Mouse (Mus musculus): Measurements from ENCODE around the gene Dph6. TPM values are rescaled to one million over a fixed set of nuclear protein-coding genes. Genes with fewer than 3 reads are reported as not detected.
A peak's percentile ranks its signal among the peaks of the same experiment; 100 is the strongest.
"Not testable (repeated sequence)": the region's sequence is repeated elsewhere in the genome, so short reads cannot be mapped to it uniquely, and the experiment has no call there.

Gene Dph6
- polyA plus RNA-seq, 1 experiment = 18.0 TPM

GRCm38 (mm10) chr2:114643832-114644231 lies 10.9 kb downstream of the Dph6 start:
- no peak overlapping the region for H3K4me3 ChIP-seq (ENCODE audit: insufficient read depth, low read length)
- H3K27ac ChIP-seq (ENCODE audit: insufficient read depth, low read length) = no peak overlapping the region
- no peaks in the 10 kb centered on the region for H3K4me1 ChIP-seq (ENCODE audit: control insufficient read depth, insufficient read depth, low read length)
- TF ChIP-seq POLR2A (IDR thresholded peaks at IDR 0.05; ENCODE audit: extremely low read depth, insufficient read depth, low read length) = no peak
- no peak for TF ChIP-seq CTCF (IDR thresholded peaks at IDR 0.05; ENCODE audit: extremely low read depth, insufficient read depth, low read length)

- Histone ChIP-seq H3K4me3 (ENCODE audit: insufficient read depth, low read length) (no peak overlapping the region), H3K27ac (ENCODE audit: insufficient read depth, low read length) (no peak overlapping the region), H3K4me1 (ENCODE audit: control insufficient read depth, insufficient read depth, low read length) (peaks cover 2% of the 10 kb centered on the region; the same call in 1 of the 2 replicates)
- TF ChIP-seq POLR2A (IDR thresholded peaks at IDR 0.05; ENCODE audit: extremely low read depth, insufficient read depth, low read length) = no peak
- no peak for TF ChIP-seq CTCF (IDR thresholded peaks at IDR 0.05; ENCODE audit: extremely low read depth, insufficient read depth, low read length)
These were observed 30.1 kb downstream of the Dph6 start for GRCm38 (mm10) chr2:114624683-114625082.

GRCm38 (mm10) chr2:114622550-114622939 lies 32.2 kb downstream of the Dph6 start:
- no peak overlapping the region for H3K4me3 ChIP-seq (ENCODE audit: insufficient read depth, low read length)
- no peak overlapping the region; the same call in 1 of the 2 replicates for H3K27ac ChIP-seq (ENCODE audit: insufficient read depth, low read length)
- TF ChIP-seq POLR2A (IDR thresholded peaks at IDR 0.05; ENCODE audit: extremely low read depth, insufficient read depth, low read length) (no peak), CTCF (IDR thresholded peaks at IDR 0.05; ENCODE audit: extremely low read depth, insufficient read depth, low read length) (no peak)
- peaks cover 2% of the 10 kb centered on the region; the same call in 1 of the 2 replicates for H3K4me1 ChIP-seq (ENCODE audit: control insufficient read depth, insufficient read depth, low read length)

- Histone ChIP-seq H3K27ac (ENCODE audit: insufficient read depth, low read length) (no peak overlapping the region), H3K4me3 (ENCODE audit: insufficient read depth, low read length) (no peak overlapping the region), H3K4me1 (ENCODE audit: control insufficient read depth, insufficient read depth, low read length) (peaks cover 2% of the 10 kb centered on the region; the same call in 1 of the 2 replicates)
- no peak for TF ChIP-seq POLR2A (IDR thresholded peaks at IDR 0.05; ENCODE audit: extremely low read depth, insufficient read depth, low read length)
- peak; percentile 14; the same call in 1 of the 2 replicates for TF ChIP-seq CTCF (IDR thresholded peaks at IDR 0.05; ENCODE audit: extremely low read depth, insufficient read depth, low read length)
These were observed 32.8 kb downstream of the Dph6 start for GRCm38 (mm10) chr2:114621781-114622549.

GRCm38 (mm10) chr2:114611576-114611975 lies 43.2 kb downstream of the Dph6 start:
- no peaks in the 10 kb centered on the region for H3K4me1 ChIP-seq (ENCODE audit: control insufficient read depth, insufficient read depth, low read length)
- H3K4me3 ChIP-seq (ENCODE audit: insufficient read depth, low read length) = no peak overlapping the region
- no peak for TF ChIP-seq CTCF (IDR thresholded peaks at IDR 0.05; ENCODE audit: extremely low read depth, insufficient read depth, low read length)
- TF ChIP-seq POLR2A (IDR thresholded peaks at IDR 0.05; ENCODE audit: extremely low read depth, insufficient read depth, low read length) = no peak
- no peak overlapping the region for H3K27ac ChIP-seq (ENCODE audit: insufficient read depth, low read length)

GRCm38 (mm10) chr2:114610110-114610509 lies 44.7 kb downstream of the Dph6 start:
- H3K4me3 ChIP-seq (ENCODE audit: insufficient read depth, low read length) = no peak overlapping the region
- no peak for TF ChIP-seq POLR2A (IDR thresholded peaks at IDR 0.05; ENCODE audit: extremely low read depth, insufficient read depth, low read length)

GRCm38 (mm10) chr2:114605202-114605601 lies 49.6 kb downstream of the Dph6 start:
- not testable (repeated sequence) for H3K4me3 ChIP-seq (ENCODE audit: insufficient read depth, low read length); H3K4me1 ChIP-seq (ENCODE audit: control insufficient read depth, insufficient read depth, low read length); H3K27ac ChIP-seq (ENCODE audit: insufficient read depth, low read length)

More at GRCm38 (mm10) chr2:114610110-114610509, 44.7 kb downstream of the Dph6 start:
- Histone ChIP-seq H3K4me1 (ENCODE audit: control insufficient read depth, insufficient read depth, low read length) (no peaks in the 10 kb centered on the region), H3K27ac (ENCODE audit: insufficient read depth, low read length) (no peak overlapping the region)

GRCm38 (mm10) chr2:114601174-114601573 lies 53.6 kb downstream of the Dph6 start:
- no peaks in the 10 kb centered on the region for H3K4me1 ChIP-seq (ENCODE audit: control insufficient read depth, insufficient read depth, low read length)
- no peak overlapping the region for H3K27ac ChIP-seq (ENCODE audit: insufficient read depth, low read length)
- no peak overlapping the region for H3K4me3 ChIP-seq (ENCODE audit: insufficient read depth, low read length)
- TF ChIP-seq CTCF (IDR thresholded peaks at IDR 0.05; ENCODE audit: extremely low read depth, insufficient read depth, low read length) = no peak
- TF ChIP-seq POLR2A (IDR thresholded peaks at IDR 0.05; ENCODE audit: extremely low read depth, insufficient read depth, low read length) = no peak

- H3K4me3 ChIP-seq (ENCODE audit: insufficient read depth, low read length) = no peak overlapping the region
- H3K4me1 ChIP-seq (ENCODE audit: control insufficient read depth, insufficient read depth, low read length) = no peaks in the 10 kb centered on the region
- H3K27ac ChIP-seq (ENCODE audit: insufficient read depth, low read length) = no peak overlapping the region
- TF ChIP-seq POLR2A (IDR thresholded peaks at IDR 0.05; ENCODE audit: extremely low read depth, insufficient read depth, low read length) (no peak), CTCF (IDR thresholded peaks at IDR 0.05; ENCODE audit: extremely low read depth, insufficient read depth, low read length) (no peak)
These were observed 55.0 kb downstream of the Dph6 start for GRCm38 (mm10) chr2:114599793-114600192.

GRCm38 (mm10) chr2:114593393-114593792 lies 61.4 kb downstream of the Dph6 start:
- TF ChIP-seq POLR2A (IDR thresholded peaks at IDR 0.05; ENCODE audit: extremely low read depth, insufficient read depth, low read length) (no peak), CTCF (IDR thresholded peaks at IDR 0.05; ENCODE audit: extremely low read depth, insufficient read depth, low read length) (no peak)
- no peak overlapping the region for H3K4me3 ChIP-seq (ENCODE audit: insufficient read depth, low read length)
- no peak overlapping the region for H3K27ac ChIP-seq (ENCODE audit: insufficient read depth, low read length)
- no peaks in the 10 kb centered on the region for H3K4me1 ChIP-seq (ENCODE audit: control insufficient read depth, insufficient read depth, low read length)

Data from cortical plate, adult 2 months (tissue).